Mouse (Mus musculus): ENCODE results near the gene Abl2. TPM values are rescaled to one million over a fixed set of nuclear protein-coding genes. Genes with fewer than 3 reads are reported as not detected.

Gene Abl2
- total and polyA plus RNA-seq, 3 experiments, result 10.0 to 19.8 (median 15.5) TPM

DNA sequence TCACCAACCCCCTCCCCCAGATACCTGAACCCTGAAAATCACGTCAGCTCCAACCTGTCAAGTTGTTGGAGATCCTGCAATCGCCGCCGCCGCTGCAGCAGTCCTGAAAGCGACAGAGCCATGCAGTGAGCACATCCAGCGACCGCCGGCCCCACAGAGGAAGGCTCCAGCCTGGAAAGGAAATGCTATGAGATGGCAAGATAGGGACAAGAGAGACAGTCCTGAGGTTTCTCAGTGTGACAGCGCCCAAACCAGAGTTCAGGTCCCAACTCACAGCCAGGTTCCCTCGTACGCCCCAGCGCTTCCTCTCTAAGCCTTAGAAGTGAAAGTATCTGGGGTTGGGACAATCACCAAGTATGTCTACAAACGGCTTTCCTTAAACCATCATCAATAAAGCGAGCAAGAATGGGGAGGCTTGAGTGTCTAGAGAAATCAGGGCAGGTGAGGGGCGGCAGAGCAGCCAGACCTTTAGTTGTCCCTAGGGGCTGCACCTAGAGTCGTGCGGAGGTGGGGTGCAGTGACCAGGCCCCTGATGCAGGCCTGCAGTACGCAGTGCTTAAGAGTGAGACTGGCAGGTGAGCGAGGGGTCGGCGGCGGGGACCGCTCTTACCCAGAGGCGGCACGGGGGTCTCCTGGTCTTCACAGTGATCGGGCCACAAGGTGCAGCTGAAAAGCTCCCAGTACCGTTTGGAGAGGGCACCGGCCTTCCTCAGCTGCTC, 115.0 kb downstream of the Abl2 start:
- Histone ChIP-seq H3K4me2 (ENCODE audit: insufficient read depth, low read depth, poor library complexity, severe bottlenecking) (peak overlapping the region; percentile 62), H3K4me1 (ENCODE audit: control insufficient read depth in 1 of 2, insufficient read depth in 2 of 2) (peaks cover 11 to 43% of the 10 kb centered on the region in 2 experiments), H3K79me2 (replicated peaks; ENCODE audit: control insufficient read depth, extremely low read depth, insufficient read depth, poor library complexity, severe bottlenecking) (peaks cover 6% of the 10 kb centered on the region), H3K4me3 (replicated peaks in 1 of 3; ENCODE audit: low read depth in 2 of 3, low read length in 2 of 3, poor library complexity in 1 of 3) (peak overlapping the region; percentile 89 to 94 (median 89)), H3K36me3 (replicated peaks in 1 of 2; ENCODE audit: control insufficient read depth in 1 of 2, insufficient read depth in 1 of 2, low read length in 1 of 2) (peaks cover 16 to 35% of the 10 kb centered on the region in 2 experiments), H3K27ac (ENCODE audit: insufficient read depth, low read depth) (peak overlapping the region; percentile 95), H3K27me3 (replicated peaks) (no peaks in the 10 kb centered on the region), H3K9me3 (replicated peaks; ENCODE audit: low read length) (no peaks in the 10 kb centered on the region), H3K9ac (ENCODE audit: insufficient read depth, low read depth) (peak overlapping the region; percentile 76)
- TF ChIP-seq NELFE (IDR thresholded peaks at IDR 0.05; ENCODE audit: low read depth, low read length), result no peak
- TF ChIP-seq IRF4 (IDR thresholded peaks at IDR 0.05; ENCODE audit: low read depth, low read length), result no peak
- TF ChIP-seq UBTF (IDR thresholded peaks at IDR 0.05; ENCODE audit: low read depth, low read length), result no peak
- TF ChIP-seq ELF1 (IDR thresholded peaks at IDR 0.05; ENCODE audit: low read depth, low read length), result no peak
- no peak for TF ChIP-seq SIN3A (IDR thresholded peaks at IDR 0.05; ENCODE audit: low read length)
- TF ChIP-seq POLR2AphosphoS2 (IDR thresholded peaks at IDR 0.05; ENCODE audit: low read depth, low read length), result no peak
- no peak for TF ChIP-seq TCF12 (IDR thresholded peaks at IDR 0.05; ENCODE audit: low read depth, low read length)
- no peak for TF ChIP-seq RCOR1 (conservative IDR thresholded peaks at IDR 0.05; ENCODE audit: low read depth, low read length)
- TF ChIP-seq BHLHE40 (IDR thresholded peaks at IDR 0.05; ENCODE audit: low read depth, low read length), result no peak
- TF ChIP-seq GABPA (IDR thresholded peaks at IDR 0.05; ENCODE audit: insufficient replicate concordance, low read depth, low read length), result no peak
- no peak for TF ChIP-seq POLR2A (IDR thresholded peaks at IDR 0.05; ENCODE audit: low read depth, low read length)
- in situ Hi-C loops (cut with MboI; ENCODE audit: low pct_ligation_motif_present, low pct_unique_long_range_greater_than_20kb, low sequenced_read_pairs), result no loop called here
- peak; percentile 45 for DNase-seq (ENCODE audit: extremely low read depth)
- dilution Hi-C loops (cut with MboI; ENCODE audit: extremely low pct_ligation_motif_present, extremely low pct_unique_long_range_greater_than_20kb, low sequenced_read_pairs), result no loop called here

DNA sequence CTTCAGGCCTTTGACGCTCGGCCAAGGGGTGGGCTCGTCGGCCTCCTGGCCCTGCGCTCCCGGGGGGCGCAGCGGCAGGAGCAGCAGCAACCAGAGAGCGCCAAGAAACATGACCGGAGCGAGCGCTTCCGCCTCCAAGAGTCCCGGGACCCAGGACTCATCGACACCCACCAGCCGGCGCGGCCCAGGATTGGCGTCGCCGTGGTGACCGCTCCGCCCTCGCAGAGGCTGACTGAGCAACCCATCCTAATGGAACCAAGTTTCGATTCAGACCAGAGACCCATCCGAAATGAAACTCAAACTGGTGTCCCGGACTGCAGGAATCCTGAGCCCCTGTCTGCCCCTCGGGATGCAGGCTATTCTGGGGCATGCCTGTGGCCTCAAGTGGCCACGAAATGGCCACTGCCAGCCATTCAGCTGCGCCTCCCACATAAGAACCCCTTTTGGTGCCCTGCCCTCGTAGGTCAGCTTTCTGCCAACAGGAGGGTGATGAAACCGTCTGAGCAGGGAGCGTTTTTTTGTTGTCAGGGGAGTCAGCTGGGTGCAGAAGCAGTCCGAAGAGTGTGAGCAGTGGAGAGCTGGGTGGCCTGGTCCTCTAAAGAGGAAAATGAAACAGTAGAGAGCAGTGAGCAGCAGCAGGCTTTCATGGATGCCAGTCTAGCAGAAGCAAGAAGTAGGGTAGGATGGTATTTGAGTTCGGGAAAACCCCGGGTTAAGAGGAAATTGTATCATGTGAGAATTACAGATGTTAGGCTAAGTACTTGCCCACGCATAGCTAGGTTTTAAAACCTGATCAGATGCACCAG, 115.8 kb downstream of the Abl2 start, which contains the start of gene Tor3a:
Gene Tor3a, minus strand, starts transcription at position 162 of the 806 bp plus-strand sequence.
- H3K27ac ChIP-seq (ENCODE audit: insufficient read depth, low read depth), result peak within 1 kb of the TSS; percentile 95
- H3K79me2 ChIP-seq (replicated peaks; ENCODE audit: control insufficient read depth, extremely low read depth, insufficient read depth, poor library complexity, severe bottlenecking), result peaks cover 6% of the 10 kb centered on the region
- dilution Hi-C loops (cut with MboI; ENCODE audit: extremely low pct_ligation_motif_present, extremely low pct_unique_long_range_greater_than_20kb, low sequenced_read_pairs), result no loop called here
- no peak for TF ChIP-seq MEF2A (IDR thresholded peaks at IDR 0.05; ENCODE audit: borderline replicate concordance, low read depth, low read length)
- no peak for TF ChIP-seq USF1 (IDR thresholded peaks at IDR 0.05; ENCODE audit: low read depth, low read length)
- TF ChIP-seq CHD2 (IDR thresholded peaks at IDR 0.05; ENCODE audit: low read length), result peak; percentile 34; the same call in 1 of the 2 replicates
- peak; percentile 75 for TF ChIP-seq POLR2A (IDR thresholded peaks at IDR 0.05; ENCODE audit: low read depth, low read length)
- TF ChIP-seq RAD21 (IDR thresholded peaks at IDR 0.05; ENCODE audit: low read depth, low read length), result no peak
- TF ChIP-seq MAFK (IDR thresholded peaks at IDR 0.05; ENCODE audit: insufficient replicate concordance, low read length), result no peak
- TF ChIP-seq BHLHE40 (IDR thresholded peaks at IDR 0.05; ENCODE audit: low read depth, low read length), result peak; percentile 76
- no peak for TF ChIP-seq CTCF (conservative IDR thresholded peaks at IDR 0.05 in 1 of 2, IDR thresholded peaks at IDR 0.05 in 1 of 2; ENCODE audit: low read depth in 2 of 2, low read length in 2 of 2)
- no peak; the same call in 1 of the 2 replicates for TF ChIP-seq POLR2AphosphoS2 (IDR thresholded peaks at IDR 0.05; ENCODE audit: low read depth, low read length)
- TF ChIP-seq KAT2A (IDR thresholded peaks at IDR 0.05; ENCODE audit: insufficient replicate concordance, low read length), result no peak
- TF ChIP-seq RCOR1 (conservative IDR thresholded peaks at IDR 0.05; ENCODE audit: low read depth, low read length), result no peak
- no peak for TF ChIP-seq MAZ (IDR thresholded peaks at IDR 0.05; ENCODE audit: low read depth, low read length)
- TF ChIP-seq ETS1 (conservative IDR thresholded peaks at IDR 0.05; ENCODE audit: low read depth, low read length), result peak; percentile 69
- no peak for TF ChIP-seq JUND (conservative IDR thresholded peaks at IDR 0.05; ENCODE audit: low read depth, low read length)
- no peak for TF ChIP-seq ZKSCAN1 (IDR thresholded peaks at IDR 0.05; ENCODE audit: borderline replicate concordance, low read depth, low read length)
- peak; percentile 39; the same call in 1 of the 2 replicates for TF ChIP-seq TCF12 (IDR thresholded peaks at IDR 0.05; ENCODE audit: low read depth, low read length)
- no peak for TF ChIP-seq ZC3H11A (IDR thresholded peaks at IDR 0.05; ENCODE audit: low read depth, low read length)
- peak; percentile 62 for TF ChIP-seq NELFE (IDR thresholded peaks at IDR 0.05; ENCODE audit: low read depth, low read length)
- peak; percentile 73 for TF ChIP-seq TBP (conservative IDR thresholded peaks at IDR 0.05; ENCODE audit: low read depth, low read length)
- peak; percentile 50 for TF ChIP-seq ZMIZ1 (IDR thresholded peaks at IDR 0.05; ENCODE audit: low read depth, low read length)
- no peak for TF ChIP-seq USF2 (conservative IDR thresholded peaks at IDR 0.05; ENCODE audit: low read depth, low read length)
- peak; percentile 42 for TF ChIP-seq IRF4 (IDR thresholded peaks at IDR 0.05; ENCODE audit: low read depth, low read length)
- TF ChIP-seq JUN (IDR thresholded peaks at IDR 0.05; ENCODE audit: insufficient read depth, low read depth, low read length), result no peak
- peak; percentile 59; the same call in 1 of the 2 replicates for TF ChIP-seq EP300 (IDR thresholded peaks at IDR 0.05; ENCODE audit: low read length)

More for the DNA sequence above, 115.8 kb downstream of the Abl2 start, which contains the start of gene Tor3a:
- H3K36me3 ChIP-seq (replicated peaks in 1 of 2; ENCODE audit: control insufficient read depth in 1 of 2, insufficient read depth in 1 of 2, low read length in 1 of 2), result peaks cover 8 to 32% of the 10 kb centered on the region in 2 experiments
- peaks cover 4 to 40% of the 10 kb centered on the region in 2 experiments; a peak in 3 of 4 replicates for H3K4me1 ChIP-seq (ENCODE audit: control insufficient read depth in 1 of 2, insufficient read depth in 2 of 2)
- H3K4me3 ChIP-seq (replicated peaks in 1 of 3; ENCODE audit: low read depth in 2 of 3, low read length in 2 of 3, poor library complexity in 1 of 3), result peak within 1 kb of the TSS; percentile 89 to 94 (median 89)
- DNase-seq (ENCODE audit: extremely low read depth), result peak; percentile 86
- in situ Hi-C loops (cut with MboI; ENCODE audit: low pct_ligation_motif_present, low pct_unique_long_range_greater_than_20kb, low sequenced_read_pairs), result no loop called here
- H3K9me3 ChIP-seq (replicated peaks; ENCODE audit: low read length), result no peaks in the 10 kb centered on the region
- H3K27me3 ChIP-seq (replicated peaks), result no peaks in the 10 kb centered on the region
- peak within 1 kb of the TSS; percentile 76 for H3K9ac ChIP-seq (ENCODE audit: insufficient read depth, low read depth)
- peak within 1 kb of the TSS; percentile 62 for H3K4me2 ChIP-seq (ENCODE audit: insufficient read depth, low read depth, poor library complexity, severe bottlenecking)
